Comparison of ENCODE assay signal across 21 mouse cellular contexts in genomic region chr2:106833212-106833611, GRCm38 (mm10).
DNase-seq lines count a peak whose midpoint lies in the region; ATAC-seq lines count a peak whose summit lies in the region.
"Had no signal": no experiment of that assay in that cellular context is flagged by ENCODE, and none has a peak within 500 bp of the region (broad histone marks: within the 10 kb centered on the region; RNA-seq: fewer than 3 reads in every experiment).

No protein-coding gene starts in this region.

- DNase-seq in forebrain, embryonic 10.5 days (ENCODE audit: extremely low spot score, low spot score) = no peak
- no peak for DNase-seq in forebrain, embryonic 14.5 days (ENCODE audit: low spot score)
- peak; percentile 82 for DNase-seq in midbrain, embryonic 11.5 days (ENCODE audit: low spot score, missing footprints)
- no peak for DNase-seq in limb, embryonic 11.5 days (ENCODE audit: low spot score)
- no peak for DNase-seq in retina, embryonic 14.5 days (ENCODE audit: low spot score)
- DNase-seq: adrenal gland, adult 8-10 months; adrenal gland, postnatal 25 days; cerebellum, adult 18-20 months; cerebellum, adult 9-10 months; cerebellum, postnatal 14 days; forebrain, postnatal 0 days; gastrocnemius, postnatal 25 days; heart, adult 2 months had no signal

- 0 out of 2 replicates have a peak overlapping the region, but pooled peaks have one; percentile 0 for H3K27ac ChIP-seq in forebrain, embryonic 10.5 days
- H3K27ac ChIP-seq in forebrain, embryonic 14.5 days (ENCODE audit: low read depth, low read length) = no peak overlapping the region
- H3K27ac ChIP-seq in midbrain, embryonic 11.5 days (ENCODE audit: low read depth, low read length) = no peak overlapping the region
- H3K27ac ChIP-seq in midbrain, embryonic 15.5 days = no peak overlapping the region
- no peak overlapping the region for H3K27ac ChIP-seq in limb, embryonic 11.5 days (replicated peaks; ENCODE audit: low read depth, low read length)
- H3K27ac ChIP-seq: embryonic facial prominence, embryonic 13.5 days; forebrain, embryonic 13.5 days; heart, adult 2 months; heart, embryonic 10.5 days; hindbrain, embryonic 12.5 days; hindbrain, embryonic 15.5 days had no signal

- no peaks in the 10 kb centered on the region for H3K27me3 ChIP-seq in forebrain, embryonic 10.5 days (ENCODE audit: poor library complexity, severe bottlenecking)
- H3K27me3 ChIP-seq in forebrain, embryonic 14.5 days (replicated peaks; ENCODE audit: control insufficient read depth, insufficient read depth, low read length) = no peaks in the 10 kb centered on the region
- H3K27me3 ChIP-seq in midbrain, embryonic 11.5 days (ENCODE audit: control insufficient read depth, insufficient read depth, low read length) = no peaks in the 10 kb centered on the region
- H3K27me3 ChIP-seq in midbrain, embryonic 15.5 days (replicated peaks) = no peaks in the 10 kb centered on the region
- no peaks in the 10 kb centered on the region for H3K27me3 ChIP-seq in limb, embryonic 11.5 days (ENCODE audit: control insufficient read depth, insufficient read depth, low read length)
- H3K27me3 ChIP-seq: embryonic facial prominence, embryonic 13.5 days; forebrain, embryonic 13.5 days; hindbrain, embryonic 12.5 days; hindbrain, embryonic 15.5 days had no signal

- H3K4me3 ChIP-seq in forebrain, embryonic 10.5 days = no peak overlapping the region
- no peak overlapping the region for H3K4me3 ChIP-seq in forebrain, embryonic 14.5 days (ENCODE audit: low read depth, low read length)
- no peak overlapping the region for H3K4me3 ChIP-seq in midbrain, embryonic 11.5 days (ENCODE audit: low read depth, low read length)
- no peak overlapping the region for H3K4me3 ChIP-seq in midbrain, embryonic 15.5 days
- no peak overlapping the region for H3K4me3 ChIP-seq in limb, embryonic 11.5 days (ENCODE audit: low read depth, low read length)
- H3K4me3 ChIP-seq: embryonic facial prominence, embryonic 13.5 days; erythroblast, embryonic 14.5 days; forebrain, embryonic 13.5 days; heart, adult 2 months; heart, embryonic 10.5 days; hindbrain, embryonic 12.5 days; hindbrain, embryonic 15.5 days had no signal

- no peak for ATAC-seq in forebrain, embryonic 14.5 days
- ATAC-seq in midbrain, embryonic 11.5 days (ENCODE audit: low FRiP score) = no peak
- no peak for ATAC-seq in midbrain, embryonic 15.5 days (replicated peaks)
- ATAC-seq in limb, embryonic 11.5 days (ENCODE audit: insufficient number of reproducible peaks, low FRiP score, low TSS enrichment, low read depth) = 0 out of 2 replicates have a peak, but pooled peaks have one; percentile 19
- ATAC-seq: activated CD4-positive, CD25-positive, alpha-beta regulatory T cell, adult 4 months; forebrain, embryonic 13.5 days; forebrain, postnatal 0 days had no signal

- 81% methylated on average over 5 of the region's 5 CpGs for WGBS in forebrain, embryonic 10.5 days
- WGBS in forebrain, embryonic 14.5 days = 73% methylated on average over 5 of the region's 5 CpGs
- WGBS in midbrain, embryonic 11.5 days = 87% methylated on average over 5 of the region's 5 CpGs
- whole genome bisulfite sequencing in midbrain, embryonic 15.5 days = 84% methylated on average over 5 of the region's 5 CpGs
- 85% methylated on average over 5 of the region's 5 CpGs for WGBS in limb, embryonic 11.5 days

- no peak overlapping the region for H3K4me2 ChIP-seq in forebrain, embryonic 14.5 days (ENCODE audit: low read length)
- no peak overlapping the region for H3K4me2 ChIP-seq in midbrain, embryonic 11.5 days
- H3K4me2 ChIP-seq in midbrain, embryonic 15.5 days = no peak overlapping the region
- H3K4me2 ChIP-seq in limb, embryonic 11.5 days (ENCODE audit: low read depth, severe bottlenecking) = no peak overlapping the region
- H3K4me2 ChIP-seq: embryonic facial prominence, embryonic 13.5 days; forebrain, embryonic 13.5 days; hindbrain, embryonic 12.5 days; hindbrain, embryonic 15.5 days had no signal

- H3K4me1 ChIP-seq in forebrain, embryonic 10.5 days = peaks cover 72% of the 10 kb centered on the region
- peaks cover 20% of the 10 kb centered on the region for H3K4me1 ChIP-seq in forebrain, embryonic 14.5 days (ENCODE audit: control insufficient read depth, insufficient read depth, low read length)
- H3K4me1 ChIP-seq in midbrain, embryonic 11.5 days (ENCODE audit: control insufficient read depth, insufficient read depth, low read length) = peaks cover 12% of the 10 kb centered on the region
- peaks cover 33% of the 10 kb centered on the region for H3K4me1 ChIP-seq in midbrain, embryonic 15.5 days
- peaks cover 33% of the 10 kb centered on the region for H3K4me1 ChIP-seq in limb, embryonic 11.5 days (ENCODE audit: control insufficient read depth, insufficient read depth, low read length)

- H3K9me3 ChIP-seq in forebrain, embryonic 10.5 days = no peaks in the 10 kb centered on the region
- H3K9me3 ChIP-seq in forebrain, embryonic 14.5 days (replicated peaks; ENCODE audit: control insufficient read depth, low read length) = no peaks in the 10 kb centered on the region
- H3K9me3 ChIP-seq in midbrain, embryonic 11.5 days (ENCODE audit: control insufficient read depth, low read length) = no peaks in the 10 kb centered on the region
- no peaks in the 10 kb centered on the region for H3K9me3 ChIP-seq in midbrain, embryonic 15.5 days
- H3K9me3 ChIP-seq in limb, embryonic 11.5 days (ENCODE audit: control insufficient read depth, low read length) = no peaks in the 10 kb centered on the region
- H3K9me3 ChIP-seq: embryonic facial prominence, embryonic 13.5 days; forebrain, embryonic 13.5 days; heart, embryonic 10.5 days; hindbrain, embryonic 12.5 days; hindbrain, embryonic 15.5 days had no signal

- H3K9ac ChIP-seq in forebrain, embryonic 14.5 days (ENCODE audit: low read length) = no peak overlapping the region
- no peak overlapping the region for H3K9ac ChIP-seq in midbrain, embryonic 11.5 days (ENCODE audit: low read length)
- no peak overlapping the region for H3K9ac ChIP-seq in midbrain, embryonic 15.5 days
- no peak overlapping the region for H3K9ac ChIP-seq in limb, embryonic 11.5 days (ENCODE audit: low read length)
- H3K9ac ChIP-seq: embryonic facial prominence, embryonic 13.5 days; forebrain, embryonic 13.5 days; forebrain, postnatal 0 days; hindbrain, embryonic 15.5 days had no signal

- 0 out of 2 replicates have a peak, but pooled peaks cover 2% of the 10 kb centered on the region for H3K36me3 ChIP-seq in forebrain, embryonic 10.5 days (replicated peaks)
- H3K36me3 ChIP-seq in forebrain, embryonic 14.5 days (ENCODE audit: control insufficient read depth, insufficient read depth, low read length) = no peaks in the 10 kb centered on the region
- no peaks in the 10 kb centered on the region for H3K36me3 ChIP-seq in midbrain, embryonic 11.5 days (ENCODE audit: control insufficient read depth, insufficient read depth, low read length)
- no peaks in the 10 kb centered on the region for H3K36me3 ChIP-seq in midbrain, embryonic 15.5 days (replicated peaks)
- H3K36me3 ChIP-seq in limb, embryonic 11.5 days (ENCODE audit: control insufficient read depth, insufficient read depth, low read length) = no peaks in the 10 kb centered on the region
- H3K36me3 ChIP-seq: embryonic facial prominence, embryonic 13.5 days; heart, embryonic 10.5 days; hindbrain, embryonic 12.5 days; hindbrain, embryonic 15.5 days had no signal
